Comparison of ENCODE assay signal across 13 mouse cellular contexts in genomic region chr11:8652116-8652714, GRCm38 (mm10). TPM values are rescaled to one million over a fixed set of nuclear protein-coding genes. Genes with fewer than 3 reads are reported as not detected.
A peak's percentile ranks its signal among the peaks of the same experiment; 100 is the strongest.
DNase-seq lines count a peak whose midpoint lies in the region; ATAC-seq lines count a peak whose summit lies in the region.
"Had no signal": no experiment of that assay in that cellular context is flagged by ENCODE, and none has a peak within 500 bp of the region (broad histone marks: within the 10 kb centered on the region; RNA-seq: fewer than 3 reads in every experiment).

No protein-coding gene starts in this region.

- H3K36me3 ChIP-seq in intestine, embryonic 15.5 days = no peaks in the 10 kb centered on the region
- H3K36me3 ChIP-seq in intestine, embryonic 16.5 days (ENCODE audit: control insufficient read depth, insufficient read depth, low read length) = no peaks in the 10 kb centered on the region
- no peaks in the 10 kb centered on the region for H3K36me3 ChIP-seq in neural tube, embryonic 13.5 days
- no peaks in the 10 kb centered on the region for H3K36me3 ChIP-seq in neural tube, embryonic 15.5 days
- H3K36me3 ChIP-seq in stomach, embryonic 16.5 days (ENCODE audit: control insufficient read depth, insufficient read depth, low read length) = no peaks in the 10 kb centered on the region
- H3K36me3 ChIP-seq: liver, embryonic 12.5 days had no signal

- no peak for ATAC-seq in intestine, embryonic 15.5 days
- no peak for ATAC-seq in intestine, embryonic 16.5 days
- ATAC-seq in neural tube, embryonic 13.5 days (ENCODE audit: low read depth) = no peak
- ATAC-seq in neural tube, embryonic 15.5 days (ENCODE audit: low FRiP score) = no peak
- ATAC-seq in stomach, embryonic 16.5 days (ENCODE audit: insufficient read depth, low FRiP score) = no peak
- ATAC-seq: liver, embryonic 12.5 days had no signal

- 70% methylated on average over 10 of the region's 10 CpGs for WGBS in intestine, embryonic 15.5 days
- 79% methylated on average over 10 of the region's 10 CpGs for WGBS in intestine, embryonic 16.5 days
- 73% methylated on average over 10 of the region's 10 CpGs for WGBS in neural tube, embryonic 13.5 days
- WGBS in neural tube, embryonic 15.5 days = 76% methylated on average over 10 of the region's 10 CpGs
- WGBS in stomach, embryonic 16.5 days = 77% methylated on average over 10 of the region's 10 CpGs

- H3K9me3 ChIP-seq in intestine, embryonic 15.5 days = no peaks in the 10 kb centered on the region
- no peaks in the 10 kb centered on the region for H3K9me3 ChIP-seq in intestine, embryonic 16.5 days (ENCODE audit: control insufficient read depth, low read length)
- no peaks in the 10 kb centered on the region for H3K9me3 ChIP-seq in neural tube, embryonic 13.5 days
- H3K9me3 ChIP-seq in neural tube, embryonic 15.5 days (replicated peaks) = no peaks in the 10 kb centered on the region
- H3K9me3 ChIP-seq in stomach, embryonic 16.5 days (replicated peaks; ENCODE audit: control insufficient read depth, low read length) = no peaks in the 10 kb centered on the region
- H3K9me3 ChIP-seq: liver, embryonic 12.5 days had no signal

- H3K27me3 ChIP-seq in intestine, embryonic 15.5 days (replicated peaks) = no peaks in the 10 kb centered on the region
- H3K27me3 ChIP-seq in intestine, embryonic 16.5 days (replicated peaks; ENCODE audit: control insufficient read depth, insufficient read depth, low read length) = no peaks in the 10 kb centered on the region
- H3K27me3 ChIP-seq in neural tube, embryonic 13.5 days = no peaks in the 10 kb centered on the region
- H3K27me3 ChIP-seq in neural tube, embryonic 15.5 days (replicated peaks) = no peaks in the 10 kb centered on the region
- no peaks in the 10 kb centered on the region for H3K27me3 ChIP-seq in stomach, embryonic 16.5 days (ENCODE audit: control insufficient read depth, insufficient read depth, low read length)
- H3K27me3 ChIP-seq: liver, embryonic 12.5 days; megakaryocyte, embryonic 14.5 days had no signal

- no peak overlapping the region for H3K9ac ChIP-seq in intestine, embryonic 15.5 days
- no peak overlapping the region for H3K9ac ChIP-seq in intestine, embryonic 16.5 days (ENCODE audit: low read depth, low read length)
- H3K9ac ChIP-seq in neural tube, embryonic 13.5 days = no peak overlapping the region
- H3K9ac ChIP-seq in neural tube, embryonic 15.5 days (replicated peaks) = no peak overlapping the region
- no peak overlapping the region for H3K9ac ChIP-seq in stomach, embryonic 16.5 days (ENCODE audit: low read length)
- H3K9ac ChIP-seq: liver, embryonic 12.5 days had no signal

- H3K4me3 ChIP-seq in intestine, embryonic 15.5 days (replicated peaks) = no peak overlapping the region
- H3K4me3 ChIP-seq in intestine, embryonic 16.5 days (ENCODE audit: low read length) = no peak overlapping the region
- H3K4me3 ChIP-seq in neural tube, embryonic 13.5 days = no peak overlapping the region
- H3K4me3 ChIP-seq in neural tube, embryonic 15.5 days (replicated peaks) = no peak overlapping the region
- H3K4me3 ChIP-seq in stomach, embryonic 16.5 days (replicated peaks; ENCODE audit: low read length) = no peak overlapping the region
- H3K4me3 ChIP-seq: liver, embryonic 12.5 days; megakaryocyte, embryonic 14.5 days had no signal

- no peak overlapping the region for H3K4me2 ChIP-seq in intestine, embryonic 15.5 days (replicated peaks)
- H3K4me2 ChIP-seq in intestine, embryonic 16.5 days (ENCODE audit: low read depth, low read length) = no peak overlapping the region
- no peak overlapping the region for H3K4me2 ChIP-seq in neural tube, embryonic 13.5 days
- H3K4me2 ChIP-seq in neural tube, embryonic 15.5 days = no peak overlapping the region
- no peak overlapping the region for H3K4me2 ChIP-seq in stomach, embryonic 16.5 days (ENCODE audit: low read depth, low read length)
- H3K4me2 ChIP-seq: liver, embryonic 12.5 days had no signal

- DNase-seq in adrenal gland, adult 2 months = peak; percentile 62
- no peak for DNase-seq in adrenal gland, postnatal 25 days
- no peak for DNase-seq in yolk sac, embryonic 10.5 days (ENCODE audit: low spot score)
- DNase-seq: cerebellum, postnatal 25 days; heart, postnatal 14 days had no signal

- H3K27ac ChIP-seq in intestine, embryonic 15.5 days = 0 out of 2 replicates have a peak overlapping the region, but pooled peaks have one; percentile 4
- H3K27ac ChIP-seq in intestine, embryonic 16.5 days (ENCODE audit: low read length) = no peak overlapping the region; the same call in 1 of the 2 replicates
- peak overlapping the region; percentile 20; the same call in 1 of the 2 replicates for H3K27ac ChIP-seq in neural tube, embryonic 13.5 days (replicated peaks)
- no peak overlapping the region for H3K27ac ChIP-seq in neural tube, embryonic 15.5 days (replicated peaks)
- peak overlapping the region; percentile 34 for H3K27ac ChIP-seq in stomach, embryonic 16.5 days (ENCODE audit: low read length)
- H3K27ac ChIP-seq: liver, embryonic 12.5 days had no signal

- H3K4me1 ChIP-seq in intestine, embryonic 15.5 days (replicated peaks) = peaks cover 51% of the 10 kb centered on the region
- H3K4me1 ChIP-seq in intestine, embryonic 16.5 days (ENCODE audit: control insufficient read depth, insufficient read depth, low read length) = peaks cover 47% of the 10 kb centered on the region
- H3K4me1 ChIP-seq in neural tube, embryonic 13.5 days (replicated peaks) = peaks cover 53% of the 10 kb centered on the region
- peaks cover 51% of the 10 kb centered on the region for H3K4me1 ChIP-seq in neural tube, embryonic 15.5 days
- H3K4me1 ChIP-seq in stomach, embryonic 16.5 days (ENCODE audit: control insufficient read depth, insufficient read depth, low read length) = peaks cover 61% of the 10 kb centered on the region
- H3K4me1 ChIP-seq: megakaryocyte, embryonic 14.5 days had no signal

RNA-seq across cellular contexts. Expression of gene Tns3, which starts 12.1 kb away (rescaled TPM):
- total RNA-seq in adrenal gland, adult 2 months (2021) = 10 to 100 TPM; 57.2 to 67.7 TPM
- polyA plus RNA-seq in adrenal gland, adult 2 months (2012; rRNA removed) = 39.2 and 44.2 TPM in 2 replicates
- 52.2 and 71.1 TPM in 2 replicates for total RNA-seq in adrenal gland, postnatal 25 days (2021)
- 21.1 and 22.9 TPM in 2 replicates for polyA plus RNA-seq in intestine, embryonic 15.5 days (2015; fragmentation: Nextera tagmentation; extraction: Ambion mirVana)
- polyA plus RNA-seq in intestine, embryonic 16.5 days (2015; fragmentation: Nextera tagmentation; extraction: Ambion mirVana) = 18.7 and 21.0 TPM in 2 replicates
- 7.9 TPM in 2 replicates for polyA plus RNA-seq in neural tube, embryonic 13.5 days (2015; fragmentation: Nextera tagmentation; extraction: Ambion mirVana)
- polyA plus RNA-seq in neural tube, embryonic 15.5 days (2015; fragmentation: Nextera tagmentation; extraction: Ambion mirVana) = 7.6 and 11.1 TPM in 2 replicates
- 28.0 and 30.4 TPM in 2 replicates for polyA plus RNA-seq in stomach, embryonic 16.5 days (2015; fragmentation: Nextera tagmentation; extraction: Ambion mirVana)
- total RNA-seq: MEL had no signal

Comparison
In these comparisons a context has a peak if more than half of its experiments do, and no peak if none do; other contexts are left out.
1. H3K27ac ChIP-seq: peak in intestine, embryonic 15.5 days (single experiment), neural tube, embryonic 13.5 days (single experiment) and stomach, embryonic 16.5 days (single experiment); none in intestine, embryonic 16.5 days (single experiment) and neural tube, embryonic 15.5 days (single experiment).